Mouse (Mus musculus) neural tube, embryonic 15.5 days (tissue): ENCODE data around the gene Ifnb1. TPM values are rescaled to one million over a fixed set of nuclear protein-coding genes. Genes with fewer than 3 reads are reported as not detected.
"Not testable (repeated sequence)": the region's sequence is repeated elsewhere in the genome, so short reads cannot be mapped to it uniquely, and the experiment has no call there.

Experiments used
- ATAC-seq: fragments of 200-750 bp; cut with Nextera tagmentation; 2 replicates; pipeline ENCODE4 v1.8.0; 2017; ENCODE audit warnings: mild to moderate bottlenecking, moderate TSS enrichment, moderate library complexity; ENCODE audit not compliant: low FRiP score
- H3K27ac ChIP-seq: fragments of 300-500 bp; sonication (generic); replicated peaks from 2 replicates; pipeline ENCODE4 v1.5.1; 2015; ENCODE audit warnings: mild to moderate bottlenecking, inconsistent platforms
- H3K27me3 ChIP-seq: fragments of 300-500 bp; sonication (generic); replicated peaks from 2 replicates; pipeline ENCODE4 v1.6.1; 2015; ENCODE audit warnings: inconsistent platforms
- H3K36me3 ChIP-seq: fragments of 300-500 bp; sonication (generic); 2 replicates; pipeline ENCODE4 v1.6.1; 2015; ENCODE audit warnings: inconsistent platforms
- H3K4me1 ChIP-seq: fragments of 300-500 bp; sonication (generic); 2 replicates; pipeline ENCODE4 v1.6.1; 2015; ENCODE audit warnings: inconsistent platforms
- H3K4me2 ChIP-seq: fragments of 300-500 bp; sonication (generic); 2 replicates; pipeline ENCODE4 v1.6.1; 2015; ENCODE audit warnings: inconsistent platforms, mild to moderate bottlenecking, moderate library complexity
- H3K4me3 ChIP-seq: fragments of 300-500 bp; sonication (generic); replicated peaks from 2 replicates; pipeline ENCODE4 v1.5.1; 2015; ENCODE audit warnings: mild to moderate bottlenecking, inconsistent platforms
- H3K9ac ChIP-seq: fragments of 300-500 bp; sonication (generic); replicated peaks from 2 replicates; pipeline ENCODE4 v1.6.1; 2015; ENCODE audit warnings: mild to moderate bottlenecking, inconsistent platforms
- H3K9me3 ChIP-seq: fragments of 300-500 bp; sonication (generic); replicated peaks from 2 replicates; pipeline ENCODE4 v1.6.1; 2016; ENCODE audit warnings: inconsistent platforms
- WGBS: fragments of 180-500 bp; shearing (Covaris S2); methylation state at CpG from one replicate; pipeline ENCODE4 v1.1.7; 2015; ENCODE audit warnings: mixed read lengths; 5-methylcytosine and 5-hydroxymethylcytosine counted together
- polyA plus RNA-seq: library from polyadenylated mRNA; unstranded; fragments of >200 nt; fragmentation: Nextera tagmentation; extraction: Ambion mirVana; gene quantifications from 2 replicates; pipeline ENCODE4 v1.2.1, GENCODE M21; 2015

Gene Ifnb1
- polyA plus RNA-seq, result not detected in 2 replicates

- no peak within 1 kb of the TSS for H3K27ac ChIP-seq
- no peaks in the 10 kb centered on the region for H3K4me1 ChIP-seq
- no peaks in the 10 kb centered on the region for H3K36me3 ChIP-seq
- H3K9me3 ChIP-seq, result no peaks in the 10 kb centered on the region
- no peak within 1 kb of the TSS for H3K4me2 ChIP-seq
- H3K9ac ChIP-seq, result no peak within 1 kb of the TSS
- ATAC-seq, result no peak
- WGBS, result 91% methylated on average over 4 of the region's 4 CpGs
- H3K4me3 ChIP-seq, result no peak within 1 kb of the TSS
- no peaks in the 10 kb centered on the region for H3K27me3 ChIP-seq
Measured at GRCm38 (mm10) chr4:88522674-88523073, at the start of gene Ifnb1. Gene Ifnb1 (minus strand): TSS chr4:88522774.

DNA sequence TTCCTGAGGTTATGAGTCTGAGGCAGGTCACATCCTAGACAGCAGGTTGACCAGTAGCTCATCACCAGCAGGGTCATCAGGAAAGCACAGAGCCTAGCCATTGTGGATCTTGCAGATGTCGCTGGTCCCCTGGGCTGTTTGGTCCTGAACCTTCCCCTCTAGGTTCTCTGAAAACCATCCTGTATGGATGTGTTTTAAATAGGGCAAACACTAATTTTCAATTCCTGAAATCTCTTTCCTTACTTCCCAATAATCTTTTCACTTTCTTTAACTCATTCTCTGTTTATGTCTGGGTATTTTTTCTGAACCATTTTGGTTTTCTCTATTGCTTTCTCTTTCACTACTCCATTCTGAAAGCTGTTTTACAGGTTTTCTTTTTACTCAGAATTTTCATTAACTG lies 49.1 kb upstream of the Ifnb1 start, which contains the start of gene Ifna14:
TSS of gene Ifna14 (minus strand) at position 101 of the 400 bp plus-strand sequence.
- Histone ChIP-seq H3K9me3 (no peaks in the 10 kb centered on the region), H3K36me3 (no peaks in the 10 kb centered on the region), H3K4me2 (no peak within 1 kb of the TSS), H3K4me1 (no peaks in the 10 kb centered on the region), H3K27me3 (no peaks in the 10 kb centered on the region), H3K4me3 (no peak within 1 kb of the TSS), H3K9ac (no peak within 1 kb of the TSS), H3K27ac (no peak within 1 kb of the TSS)
- ATAC-seq, result no peak
- 74% methylated on average over 1 of the region's 1 CpGs for WGBS

DNA sequence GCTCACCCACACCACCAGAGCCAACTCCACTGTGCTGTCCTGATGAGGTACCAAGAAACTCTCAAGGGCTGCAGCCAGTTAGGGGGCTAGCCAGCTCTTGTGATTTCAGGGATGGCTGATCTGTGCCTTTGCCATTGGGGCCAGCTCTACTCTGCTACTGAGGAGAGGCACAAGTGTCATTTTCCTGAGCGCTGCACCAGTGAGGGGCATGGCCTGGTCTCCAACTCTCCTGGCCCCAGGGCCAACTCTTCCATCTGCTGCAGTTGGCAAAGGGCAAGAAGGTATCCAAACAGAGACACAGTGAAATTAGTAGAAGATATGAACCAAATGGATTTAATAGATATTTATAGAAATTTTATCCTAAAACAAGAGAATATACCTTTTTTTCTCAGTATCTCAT lies 39.2 kb upstream of the Ifnb1 start:
- WGBS, result 96% methylated on average over 1 of the region's 1 CpGs
- Histone ChIP-seq H3K4me3 (no peak overlapping the region), H3K27ac (no peak overlapping the region), H3K4me1 (no peaks in the 10 kb centered on the region), H3K9ac (no peak overlapping the region), H3K27me3 (no peaks in the 10 kb centered on the region), H3K4me2 (no peak overlapping the region), H3K9me3 (no peaks in the 10 kb centered on the region), H3K36me3 (no peaks in the 10 kb centered on the region)
- no peak for ATAC-seq

- H3K36me3 ChIP-seq, H3K27me3 ChIP-seq, H3K9ac ChIP-seq, H3K9me3 ChIP-seq, H3K4me2 ChIP-seq, H3K4me3 ChIP-seq, H3K4me1 ChIP-seq, ATAC-seq, H3K27ac ChIP-seq: not testable (repeated sequence)
Measured at GRCm38 (mm10) chr4:88558145-88558544, 35.6 kb upstream of the Ifnb1 start, which contains the start of gene Ifna15. Gene Ifna15 (minus strand): TSS chr4:88558245.

DNA sequence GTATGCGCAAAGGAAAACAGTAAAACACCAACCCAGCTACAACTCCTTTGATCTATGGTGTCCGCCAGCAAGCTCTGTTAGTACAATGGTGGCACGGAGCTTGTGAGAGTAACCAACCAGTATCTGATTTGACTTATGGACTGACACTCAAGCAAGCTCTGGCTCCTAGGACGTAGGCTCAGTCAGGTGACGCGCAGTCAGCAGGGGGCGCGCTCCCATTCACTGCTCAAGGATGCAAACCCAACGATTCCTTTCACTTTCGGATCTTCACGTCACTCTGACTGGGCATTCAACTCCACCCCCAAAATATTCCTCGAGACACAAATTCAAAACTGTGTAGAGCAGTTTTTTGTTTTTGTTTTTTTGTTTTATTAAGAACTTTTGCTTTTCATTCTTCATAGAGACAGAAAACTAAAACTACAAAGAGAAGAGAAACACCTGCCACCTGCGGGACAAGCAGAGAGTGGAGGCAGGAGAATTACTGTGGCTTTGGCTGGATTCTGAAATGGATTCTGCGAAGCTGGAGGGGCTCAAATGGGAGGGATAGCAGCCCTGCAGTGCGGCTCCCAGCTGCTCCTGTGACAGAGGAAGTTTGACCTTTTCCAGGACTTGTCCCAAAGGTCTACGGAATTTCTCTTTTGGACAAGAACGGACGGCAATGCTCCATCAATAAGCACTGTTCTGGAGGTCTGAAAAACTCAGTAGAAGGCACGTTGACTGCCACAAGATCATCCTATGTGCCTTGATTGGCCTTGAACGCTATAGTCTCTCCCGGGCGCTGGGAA lies 27.8 kb upstream of the Ifnb1 start:
- whole genome bisulfite sequencing, result 35% methylated on average over 22 of the region's 22 CpGs
- H3K27ac ChIP-seq, result no peak overlapping the region
- H3K27me3 ChIP-seq, result no peaks in the 10 kb centered on the region
- H3K4me3 ChIP-seq, result peak overlapping the region; percentile 23
- H3K9ac ChIP-seq, result no peak overlapping the region
- peak; percentile 47; the same call in 1 of the 2 replicates for ATAC-seq
- no peaks in the 10 kb centered on the region for H3K36me3 ChIP-seq
- peak overlapping the region; percentile 43 for H3K4me2 ChIP-seq
- H3K4me1 ChIP-seq, result no peaks in the 10 kb centered on the region
- H3K9me3 ChIP-seq, result no peaks in the 10 kb centered on the region

DNA sequence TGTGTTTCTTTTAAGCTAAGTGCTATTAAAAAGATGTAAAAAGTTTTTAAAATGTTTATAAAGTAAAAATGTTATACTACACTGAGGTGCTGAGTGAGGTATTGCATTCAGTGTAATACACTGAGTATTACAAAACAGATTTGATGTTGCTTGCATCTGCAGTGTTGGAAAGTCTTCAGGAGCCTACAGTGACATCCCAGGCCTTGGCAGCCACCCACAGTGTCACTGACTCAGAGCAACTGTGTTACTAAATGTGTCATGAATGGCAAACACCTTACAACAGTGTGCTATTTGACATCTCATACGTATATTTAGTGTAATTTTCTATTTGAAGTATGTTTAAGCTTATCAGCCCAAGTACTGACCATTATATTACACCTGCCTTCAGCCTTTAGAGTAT lies 25.4 kb upstream of the Ifnb1 start:
- Histone ChIP-seq H3K9me3 (no peaks in the 10 kb centered on the region), H3K4me1 (no peaks in the 10 kb centered on the region), H3K36me3 (no peaks in the 10 kb centered on the region), H3K4me2 (no peak overlapping the region), H3K27me3 (no peaks in the 10 kb centered on the region), H3K27ac (no peak overlapping the region), H3K9ac (no peak overlapping the region), H3K4me3 (no peak overlapping the region)
- 87% methylated on average over 1 of the region's 1 CpGs for WGBS
- no peak for ATAC-seq

DNA sequence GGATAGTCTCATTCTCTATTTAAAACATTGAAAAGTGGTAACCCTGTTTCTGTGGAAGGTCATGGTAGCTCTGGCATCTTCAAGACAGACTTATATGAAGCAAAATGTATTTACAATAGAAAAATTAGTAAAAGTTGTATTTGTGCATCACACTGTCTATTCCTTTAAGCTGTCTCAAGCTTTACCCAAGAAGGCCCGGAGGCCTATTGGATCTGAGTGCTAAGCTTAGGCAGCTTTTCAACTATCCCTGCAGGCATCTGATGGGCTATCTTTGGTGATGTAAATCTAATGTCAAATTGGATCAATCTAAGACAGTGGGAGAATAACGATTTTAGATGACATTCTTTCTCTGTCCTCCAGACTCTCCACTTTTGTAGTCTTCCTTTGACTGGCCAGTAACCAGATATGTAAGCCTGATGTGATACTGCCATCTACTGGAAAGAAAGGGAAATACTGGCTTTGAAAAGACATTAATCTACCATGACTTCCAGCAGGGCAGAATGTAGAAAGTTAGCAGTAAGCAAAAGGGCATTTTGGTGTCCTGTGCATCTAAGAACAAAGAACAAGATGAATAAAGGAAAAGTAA lies 21.2 kb upstream of the Ifnb1 start:
- H3K9me3 ChIP-seq, result no peaks in the 10 kb centered on the region
- 49% methylated on average over 2 of the region's 2 CpGs for WGBS
- ATAC-seq, result peak; percentile 73
- H3K27ac ChIP-seq, result no peak overlapping the region
- no peak overlapping the region for H3K4me2 ChIP-seq
- no peak overlapping the region for H3K4me3 ChIP-seq
- H3K4me1 ChIP-seq, result no peaks in the 10 kb centered on the region
- no peak overlapping the region for H3K9ac ChIP-seq
- H3K27me3 ChIP-seq, result no peaks in the 10 kb centered on the region
- no peaks in the 10 kb centered on the region for H3K36me3 ChIP-seq

- 81% methylated on average over 12 of the region's 12 CpGs for WGBS
- no peak for ATAC-seq
- Histone ChIP-seq H3K4me3 (no peak overlapping the region), H3K9me3 (no peaks in the 10 kb centered on the region), H3K4me2 (no peak overlapping the region), H3K4me1 (no peaks in the 10 kb centered on the region; the same call in 1 of the 2 replicates), H3K27me3 (no peaks in the 10 kb centered on the region), H3K27ac (no peak overlapping the region), H3K36me3 (no peaks in the 10 kb centered on the region), H3K9ac (no peak overlapping the region)
Measured at GRCm38 (mm10) chr4:88537328-88537727, 14.8 kb upstream of the Ifnb1 start.

- no peak overlapping the region for H3K4me3 ChIP-seq
- H3K4me2 ChIP-seq, result no peak overlapping the region
- no peak overlapping the region for H3K9ac ChIP-seq
- no peaks in the 10 kb centered on the region for H3K36me3 ChIP-seq
- H3K4me1 ChIP-seq, result no peaks in the 10 kb centered on the region; the same call in 1 of the 2 replicates
- WGBS, result 52% methylated on average over 7 of the region's 7 CpGs
- H3K9me3 ChIP-seq, result no peaks in the 10 kb centered on the region
- no peak for ATAC-seq
- H3K27me3 ChIP-seq, result no peaks in the 10 kb centered on the region
- H3K27ac ChIP-seq, result no peak overlapping the region
Measured at GRCm38 (mm10) chr4:88536640-88537039, 14.1 kb upstream of the Ifnb1 start.

- 90% methylated on average over 1 of the region's 1 CpGs for WGBS
Measured at GRCm38 (mm10) chr4:88535742-88536141, 13.2 kb upstream of the Ifnb1 start.

GRCm38 (mm10) chr4:88534903-88535302 lies 12.3 kb upstream of the Ifnb1 start:
- Histone ChIP-seq H3K36me3 (no peaks in the 10 kb centered on the region), H3K9me3 (no peaks in the 10 kb centered on the region), H3K4me2 (no peak overlapping the region), H3K9ac (no peak overlapping the region), H3K27ac (no peak overlapping the region), H3K27me3 (no peaks in the 10 kb centered on the region), H3K4me3 (no peak overlapping the region), H3K4me1 (no peaks in the 10 kb centered on the region; the same call in 1 of the 2 replicates)
- ATAC-seq, result no peak
- 76% methylated on average over 1 of the region's 1 CpGs for WGBS

More at GRCm38 (mm10) chr4:88535742-88536141, 13.2 kb upstream of the Ifnb1 start:
- no peaks in the 10 kb centered on the region for H3K36me3 ChIP-seq
- ATAC-seq, result no peak
- H3K9ac ChIP-seq, result no peak overlapping the region
- H3K27ac ChIP-seq, result no peak overlapping the region
- no peak overlapping the region for H3K4me2 ChIP-seq
- H3K4me1 ChIP-seq, result no peaks in the 10 kb centered on the region; the same call in 1 of the 2 replicates
- H3K27me3 ChIP-seq, result no peaks in the 10 kb centered on the region
- no peaks in the 10 kb centered on the region for H3K9me3 ChIP-seq
- no peak overlapping the region for H3K4me3 ChIP-seq

DNA sequence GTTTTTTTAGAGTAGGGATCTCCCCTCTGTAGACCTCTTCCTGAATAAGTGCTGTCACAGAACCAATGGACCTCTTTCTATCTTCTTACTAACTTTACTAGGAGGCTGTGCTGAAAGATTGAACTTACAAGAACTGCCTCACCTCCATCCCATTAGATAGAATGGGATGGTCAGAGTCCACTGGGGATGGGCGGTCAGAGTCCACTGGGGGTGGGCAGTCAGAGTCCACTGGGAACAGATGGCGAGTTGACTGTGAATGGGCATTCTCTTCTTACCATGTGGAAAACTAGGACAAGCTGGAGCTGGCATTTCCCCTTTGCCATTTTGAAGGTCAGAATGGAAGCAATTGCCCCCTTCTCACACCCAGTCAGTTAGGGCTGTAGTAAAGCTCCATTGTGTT lies 10.9 kb upstream of the Ifnb1 start:
- H3K9me3 ChIP-seq, result no peaks in the 10 kb centered on the region
- H3K9ac ChIP-seq, result no peak overlapping the region
- H3K27me3 ChIP-seq, result no peaks in the 10 kb centered on the region
- H3K4me2 ChIP-seq, result no peak overlapping the region
- H3K27ac ChIP-seq, result no peak overlapping the region
- no peak overlapping the region for H3K4me3 ChIP-seq
- WGBS, result 73% methylated on average over 2 of the region's 2 CpGs
- no peak for ATAC-seq
- no peaks in the 10 kb centered on the region for H3K36me3 ChIP-seq
- H3K4me1 ChIP-seq, result no peaks in the 10 kb centered on the region; the same call in 1 of the 2 replicates
